Mouse (Mus musculus) limb, embryonic 15.5 days (tissue): Measurements from ENCODE around the gene Ccdc85b. TPM values are rescaled to one million over a fixed set of nuclear protein-coding genes. Genes with fewer than 3 reads are reported as not detected.

ENCODE experiments used
- ATAC-seq: fragments of 200-750 bp; cut with Nextera tagmentation; 2 replicates; pipeline ENCODE4 v1.8.0; 2017; ENCODE audit warnings: low read depth, moderate TSS enrichment; ENCODE audit not compliant: insufficient number of reproducible peaks, low FRiP score, low TSS enrichment
- H3K27ac ChIP-seq: fragments of 300-500 bp; sonication (generic); 2 replicates; pipeline ENCODE4 v1.5.1; 2015; ENCODE audit warnings: moderate library complexity, mild to moderate bottlenecking, inconsistent platforms
- H3K27me3 ChIP-seq: fragments of 300-500 bp; sonication (generic); 2 replicates; pipeline ENCODE4 v1.6.1; 2015; ENCODE audit warnings: inconsistent platforms
- H3K36me3 ChIP-seq: fragments of 300-500 bp; sonication (generic); 2 replicates; pipeline ENCODE4 v1.6.1; 2015; ENCODE audit warnings: inconsistent platforms
- H3K4me1 ChIP-seq: fragments of 300-500 bp; sonication (generic); 2 replicates; pipeline ENCODE4 v1.6.1; 2015; ENCODE audit warnings: inconsistent platforms
- H3K4me2 ChIP-seq: fragments of 300-500 bp; sonication (generic); 2 replicates; pipeline ENCODE4 v1.6.1; 2015; ENCODE audit warnings: mild to moderate bottlenecking, inconsistent platforms
- H3K4me3 ChIP-seq: fragments of 300-500 bp; sonication (generic); 2 replicates; pipeline ENCODE4 v1.5.1; 2015; ENCODE audit warnings: mild to moderate bottlenecking, inconsistent platforms
- H3K9ac ChIP-seq: fragments of 300-500 bp; sonication (generic); 2 replicates; pipeline ENCODE4 v1.6.1; 2015; ENCODE audit warnings: inconsistent platforms
- H3K9me3 ChIP-seq: fragments of 300-500 bp; sonication (generic); 2 replicates; pipeline ENCODE4 v1.6.1; 2016; ENCODE audit warnings: inconsistent platforms
- WGBS: fragments of 180-500 bp; shearing (Covaris S2); methylation state at CpG from one replicate; pipeline ENCODE4 v1.1.7; 2015; 5-methylcytosine and 5-hydroxymethylcytosine counted together
- polyA plus RNA-seq: library from polyadenylated mRNA; unstranded; fragments of >200 nt; fragmentation: Nextera tagmentation; extraction: Ambion mirVana; gene quantifications from 2 replicates; pipeline ENCODE4 v1.2.1, GENCODE M21; 2015

Gene Ccdc85b
- polyA plus RNA-seq, 1 experiment from 2014 or later, result 6.9 TPM

GRCm38 (mm10) chr19:5488878-5489571 is 31.3 kb upstream of the Ccdc85b start:
- Histone ChIP-seq H3K36me3 (peaks cover 38% of the 10 kb centered on the region), H3K4me2 (peak overlapping the region; percentile 70), H3K4me3 (peak overlapping the region; percentile 50), H3K9me3 (no peaks in the 10 kb centered on the region), H3K27me3 (no peaks in the 10 kb centered on the region), H3K27ac (peak overlapping the region; percentile 97), H3K9ac (peak overlapping the region; percentile 21; the same call in 1 of the 2 replicates), H3K4me1 (peaks cover 44% of the 10 kb centered on the region)
- peak; percentile 84 for ATAC-seq
- under 1% methylated on average over 26 of the region's 26 CpGs for WGBS

GRCm38 (mm10) chr19:5487768-5488550 is 30.3 kb upstream of the Ccdc85b start, which contains the start of gene Mus81:
TSS of gene Mus81 (minus strand) at chr19:5488402.
- peak; percentile 78 for ATAC-seq
- 0% methylated on average over 39 of the region's 39 CpGs for WGBS
- H3K4me1 ChIP-seq, result peaks cover 44% of the 10 kb centered on the region
- H3K4me2 ChIP-seq, result peak within 1 kb of the TSS; percentile 70
- peak within 1 kb of the TSS; percentile 50 for H3K4me3 ChIP-seq
- H3K27ac ChIP-seq, result peak within 1 kb of the TSS; percentile 97
- no peaks in the 10 kb centered on the region for H3K9me3 ChIP-seq
- H3K36me3 ChIP-seq, result peaks cover 39% of the 10 kb centered on the region
- no peaks in the 10 kb centered on the region for H3K27me3 ChIP-seq
- peak within 1 kb of the TSS; percentile 41 for H3K9ac ChIP-seq

- ATAC-seq, result no peak
- Histone ChIP-seq H3K9ac (peak overlapping the region; percentile 17; the same call in 1 of the 2 replicates), H3K27ac (peak overlapping the region; percentile 97; the same call in 1 of the 2 replicates)
Measured at GRCm38 (mm10) chr19:5486771-5487170, 29.1 kb upstream of the Ccdc85b start.

GRCm38 (mm10) chr19:5486286-5486685 is 28.6 kb upstream of the Ccdc85b start:
- H3K36me3 ChIP-seq, result peaks cover 51% of the 10 kb centered on the region
- no peak overlapping the region for H3K4me2 ChIP-seq
- H3K27ac ChIP-seq, result no peak overlapping the region
- H3K27me3 ChIP-seq, result no peaks in the 10 kb centered on the region
- H3K9me3 ChIP-seq, result no peaks in the 10 kb centered on the region
- H3K9ac ChIP-seq, result no peak overlapping the region
- no peak overlapping the region for H3K4me3 ChIP-seq
- WGBS, result 73% methylated on average over 8 of the region's 8 CpGs
- ATAC-seq, result no peak
- peaks cover 34% of the 10 kb centered on the region for H3K4me1 ChIP-seq

More at GRCm38 (mm10) chr19:5486771-5487170, 29.1 kb upstream of the Ccdc85b start:
- Histone ChIP-seq H3K9me3 (no peaks in the 10 kb centered on the region), H3K4me2 (peak overlapping the region; percentile 70; the same call in 1 of the 2 replicates), H3K36me3 (peaks cover 46% of the 10 kb centered on the region), H3K4me1 (peaks cover 38% of the 10 kb centered on the region), H3K27me3 (no peaks in the 10 kb centered on the region), H3K4me3 (peak overlapping the region; percentile 50; the same call in 1 of the 2 replicates)
- 78% methylated on average over 4 of the region's 4 CpGs for WGBS

- Histone ChIP-seq H3K4me3 (no peak overlapping the region), H3K27me3 (no peaks in the 10 kb centered on the region), H3K4me1 (peaks cover 34% of the 10 kb centered on the region), H3K9me3 (no peaks in the 10 kb centered on the region), H3K9ac (no peak overlapping the region), H3K27ac (no peak overlapping the region; the same call in 1 of the 2 replicates), H3K4me2 (no peak overlapping the region), H3K36me3 (peaks cover 56% of the 10 kb centered on the region)
- WGBS, result 90% methylated on average over 7 of the region's 7 CpGs
- no peak for ATAC-seq
Measured at GRCm38 (mm10) chr19:5485821-5486220, 28.1 kb upstream of the Ccdc85b start.

GRCm38 (mm10) chr19:5485371-5485770 is 27.7 kb upstream of the Ccdc85b start:
- Histone ChIP-seq H3K4me1 (peaks cover 34% of the 10 kb centered on the region), H3K27ac (peak overlapping the region; percentile 33; the same call in 1 of the 2 replicates), H3K9me3 (no peaks in the 10 kb centered on the region), H3K36me3 (peaks cover 60% of the 10 kb centered on the region), H3K9ac (no peak overlapping the region), H3K4me3 (no peak overlapping the region), H3K4me2 (no peak overlapping the region), H3K27me3 (no peaks in the 10 kb centered on the region)
- ATAC-seq, result no peak
- WGBS, result 91% methylated on average over 8 of the region's 8 CpGs

GRCm38 (mm10) chr19:5484496-5484895 is 26.8 kb upstream of the Ccdc85b start:
- no peak for ATAC-seq
- no peak overlapping the region; the same call in 1 of the 2 replicates for H3K27ac ChIP-seq
- H3K9ac ChIP-seq, result no peak overlapping the region

GRCm38 (mm10) chr19:5483386-5484359 is 26.0 kb upstream of the Ccdc85b start:
- 92% methylated on average over 19 of the region's 19 CpGs for WGBS

More at GRCm38 (mm10) chr19:5484496-5484895, 26.8 kb upstream of the Ccdc85b start:
- peaks cover 28% of the 10 kb centered on the region for H3K4me1 ChIP-seq
- no peaks in the 10 kb centered on the region for H3K27me3 ChIP-seq
- 82% methylated on average over 5 of the region's 5 CpGs for WGBS
- H3K4me2 ChIP-seq, result no peak overlapping the region
- H3K36me3 ChIP-seq, result peaks cover 69% of the 10 kb centered on the region
- no peak overlapping the region for H3K4me3 ChIP-seq
- no peaks in the 10 kb centered on the region for H3K9me3 ChIP-seq

GRCm38 (mm10) chr19:5481398-5481797 is 23.7 kb upstream of the Ccdc85b start:
- Histone ChIP-seq H3K9ac (no peak overlapping the region), H3K27ac (no peak overlapping the region), H3K36me3 (peaks cover 89% of the 10 kb centered on the region), H3K9me3 (no peaks in the 10 kb centered on the region), H3K27me3 (no peaks in the 10 kb centered on the region), H3K4me3 (no peak overlapping the region), H3K4me1 (peaks cover 7% of the 10 kb centered on the region), H3K4me2 (no peak overlapping the region)
- WGBS, result 93% methylated on average over 10 of the region's 10 CpGs
- ATAC-seq, result no peak

More at GRCm38 (mm10) chr19:5483386-5484359, 26.0 kb upstream of the Ccdc85b start:
- Histone ChIP-seq H3K9me3 (no peaks in the 10 kb centered on the region), H3K4me2 (no peak overlapping the region), H3K36me3 (peaks cover 77% of the 10 kb centered on the region), H3K27me3 (no peaks in the 10 kb centered on the region), H3K4me3 (no peak overlapping the region), H3K27ac (no peak overlapping the region), H3K4me1 (peaks cover 23% of the 10 kb centered on the region), H3K9ac (no peak overlapping the region)
- ATAC-seq, result no peak

GRCm38 (mm10) chr19:5480016-5480415 is 22.3 kb upstream of the Ccdc85b start:
- H3K9ac ChIP-seq, result no peak overlapping the region
- ATAC-seq, result no peak
- H3K9me3 ChIP-seq, result no peaks in the 10 kb centered on the region
- H3K27ac ChIP-seq, result no peak overlapping the region
- H3K36me3 ChIP-seq, result peaks cover 77% of the 10 kb centered on the region
- no peak overlapping the region for H3K4me2 ChIP-seq
- peaks cover 10% of the 10 kb centered on the region for H3K4me1 ChIP-seq
- H3K27me3 ChIP-seq, result no peaks in the 10 kb centered on the region
- H3K4me3 ChIP-seq, result no peak overlapping the region
- WGBS, result 88% methylated on average over 10 of the region's 10 CpGs

GRCm38 (mm10) chr19:5477668-5478300 is 20.1 kb upstream of the Ccdc85b start:
- 90% methylated on average over 18 of the region's 18 CpGs for WGBS
- no peak for ATAC-seq

More at GRCm38 (mm10) chr19:5477668-5478300, 20.1 kb upstream of the Ccdc85b start:
- Histone ChIP-seq H3K27ac (no peak overlapping the region), H3K36me3 (peaks cover 55% of the 10 kb centered on the region), H3K9ac (no peak overlapping the region), H3K4me2 (no peak overlapping the region), H3K27me3 (no peaks in the 10 kb centered on the region), H3K4me3 (no peak overlapping the region), H3K4me1 (peaks cover 18% of the 10 kb centered on the region), H3K9me3 (no peaks in the 10 kb centered on the region)
